Mouse (Mus musculus): ENCODE data around the gene Ccdc7b. TPM values are rescaled to one million over a fixed set of nuclear protein-coding genes. Genes with fewer than 3 reads are reported as not detected.
"Not testable (repeated sequence)": the region's sequence is repeated elsewhere in the genome, so short reads cannot be mapped to it uniquely, and the experiment has no call there.

Gene Ccdc7b
- total RNA-seq (2021) = not detected
- long read RNA-seq, experiment 1 = 0 reads
- long read RNA-seq, experiment 2 = 0 reads

GRCm38 (mm10) chr8:129066834-129067233 is at the start of gene Ccdc7b:
Ccdc7b (plus strand) TSS chr8:129067134.
- DNase-seq (ENCODE audit: low spot score in 2 of 2) = not testable (repeated sequence)

- not testable (repeated sequence) for DNase-seq (ENCODE audit: low spot score in 2 of 2)
Measured at GRCm38 (mm10) chr8:129065417-129065816, 1.5 kb upstream of the Ccdc7b start, which contains the start of gene Ccdc7a. Ccdc7a (minus strand) TSS chr8:129065517.

- not testable (repeated sequence) for DNase-seq (ENCODE audit: low spot score in 2 of 2)
Measured at GRCm38 (mm10) chr8:129115761-129116160, 48.8 kb downstream of the Ccdc7b start.

GRCm38 (mm10) chr8:129131561-129131960 is 64.6 kb downstream of the Ccdc7b start, which contains the start of gene Gm10999:
Gm10999 (minus strand) TSS chr8:129131661.
- DNase-seq (ENCODE audit: low spot score in 2 of 2) = no peak

GRCm38 (mm10) chr8:129133475-129133874 is 66.5 kb downstream of the Ccdc7b start:
- DNase-seq (ENCODE audit: low spot score in 2 of 2) = no peak

Other genes starting within 250 kb of the Ccdc7b start
- not detected for gene Ccdc7a, start 1.6 kb upstream of the Ccdc7b start, total RNA-seq (2021)
- gene Gm10999, start 64.5 kb downstream of the Ccdc7b start, total RNA-seq (2021) = not detected
- gene 2610044O15Rik8, start 167.3 kb downstream of the Ccdc7b start, total RNA-seq (2021) = 10 to 100 TPM; 21.2 to 22.3 TPM